Mouse (Mus musculus) midbrain, embryonic 13.5 days (tissue): Measurements from ENCODE around the gene Scarf2. TPM values are rescaled to one million over a fixed set of nuclear protein-coding genes. Genes with fewer than 3 reads are reported as not detected.

ENCODE experiments used
- ATAC-seq: fragments of 200-750 bp; cut with Nextera tagmentation; 2 replicates; pipeline ENCODE4 v1.8.0; 2017; ENCODE audit warnings: mild to moderate bottlenecking, moderate TSS enrichment, moderate library complexity
- H3K27ac ChIP-seq: fragments of 300-500 bp; sonication (generic); 2 replicates; pipeline ENCODE4 v1.5.1; 2015; ENCODE audit warnings: inconsistent platforms, mild to moderate bottlenecking, moderate library complexity
- H3K27me3 ChIP-seq: fragments of 300-500 bp; sonication (generic); 2 replicates; pipeline ENCODE4 v1.6.1; 2015; ENCODE audit warnings: mild to moderate bottlenecking, inconsistent platforms
- H3K36me3 ChIP-seq: fragments of 300-500 bp; sonication (generic); 2 replicates; pipeline ENCODE4 v1.6.1; 2015; ENCODE audit warnings: mild to moderate bottlenecking, inconsistent platforms
- H3K4me1 ChIP-seq: fragments of 300-500 bp; sonication (generic); replicated peaks from 2 replicates; pipeline ENCODE4 v1.6.1; 2015; ENCODE audit warnings: inconsistent platforms
- H3K4me2 ChIP-seq: fragments of 300-500 bp; sonication (generic); replicated peaks from 2 replicates; pipeline ENCODE4 v1.6.1; 2015; ENCODE audit warnings: moderate library complexity, mild to moderate bottlenecking, inconsistent platforms
- H3K4me3 ChIP-seq: fragments of 300-500 bp; sonication (generic); replicated peaks from 2 replicates; pipeline ENCODE4 v1.5.1; 2015; ENCODE audit warnings: mild to moderate bottlenecking, inconsistent platforms
- H3K9ac ChIP-seq: fragments of 300-500 bp; sonication (generic); replicated peaks from 2 replicates; pipeline ENCODE4 v1.6.1; 2015; ENCODE audit warnings: mild to moderate bottlenecking, inconsistent platforms
- H3K9me3 ChIP-seq: fragments of 300-500 bp; sonication (generic); 2 replicates; pipeline ENCODE4 v1.6.1; 2016; ENCODE audit warnings: mild to moderate bottlenecking, inconsistent platforms
- WGBS: fragments of 180-500 bp; shearing (Covaris S2); methylation state at CpG from one replicate; pipeline ENCODE4 v1.1.7; 2015; 5-methylcytosine and 5-hydroxymethylcytosine counted together
- polyA plus RNA-seq: library from polyadenylated mRNA; unstranded; fragments of >200 nt; fragmentation: Nextera tagmentation; extraction: Ambion mirVana; gene quantifications from 2 replicates; pipeline ENCODE4 v1.2.1, GENCODE M21; 2015

Gene Scarf2
- polyA plus RNA-seq, 1 experiment from 2014 or later, result 1.6 TPM

- Histone ChIP-seq H3K9ac (no peak overlapping the region), H3K36me3 (peaks cover 88% of the 10 kb centered on the region), H3K4me3 (no peak overlapping the region), H3K4me1 (no peaks in the 10 kb centered on the region), H3K4me2 (no peak overlapping the region), H3K27me3 (no peaks in the 10 kb centered on the region), H3K9me3 (no peaks in the 10 kb centered on the region), H3K27ac (no peak overlapping the region)
- no peak for ATAC-seq
- 90% methylated on average over 2 of the region's 2 CpGs for WGBS
Measured at GRCm38 (mm10) chr16:17853263-17853662, 56.2 kb downstream of the Scarf2 start.

GRCm38 (mm10) chr16:17857157-17857556 is 60.1 kb downstream of the Scarf2 start:
- H3K4me1 ChIP-seq, result peaks cover 8% of the 10 kb centered on the region
- no peaks in the 10 kb centered on the region for H3K27me3 ChIP-seq
- H3K4me3 ChIP-seq, result no peak overlapping the region
- H3K36me3 ChIP-seq, result peaks cover 71% of the 10 kb centered on the region
- H3K9me3 ChIP-seq, result no peaks in the 10 kb centered on the region
- no peak overlapping the region for H3K9ac ChIP-seq
- ATAC-seq, result no peak
- no peak overlapping the region for H3K4me2 ChIP-seq
- WGBS, result 92% methylated on average over 7 of the region's 7 CpGs
- H3K27ac ChIP-seq, result no peak overlapping the region

Other genes with a start within 250 kb of the Scarf2 start
- 0.28 and 0.55 TPM in 2 replicates for gene Lrrc74b, start 236.0 kb upstream of the Scarf2 start, polyA plus RNA-seq
- gene P2rx6, start 235.4 kb upstream of the Scarf2 start, polyA plus RNA-seq, result 1.0 and 1.3 TPM in 2 replicates
- gene Slc7a4, start 214.1 kb upstream of the Scarf2 start, polyA plus RNA-seq, result 13.8 and 14.3 TPM in 2 replicates
- gene Smpd4, start 177.9 kb upstream of the Scarf2 start, polyA plus RNA-seq, result 27.3 and 27.9 TPM in 2 replicates
- gene Ccdc74a, start 150.8 kb upstream of the Scarf2 start, polyA plus RNA-seq, result 4.4 and 4.8 TPM in 2 replicates
- gene Med15, start 64.4 kb upstream of the Scarf2 start, polyA plus RNA-seq, result 44.7 and 47.7 TPM in 2 replicates
- 64.9 and 68.9 TPM in 2 replicates for gene Klhl22, start 37.7 kb upstream of the Scarf2 start, polyA plus RNA-seq
- 0.54 and 0.70 TPM in 2 replicates for gene B830017H08Rik, start 35.8 kb downstream of the Scarf2 start, polyA plus RNA-seq
- 5.3 and 5.5 TPM in 2 replicates for gene Car15, start 41.1 kb downstream of the Scarf2 start, polyA plus RNA-seq
- 0.71 and 0.98 TPM in 2 replicates for gene Gm20518, start 94.4 kb downstream of the Scarf2 start, polyA plus RNA-seq
- gene Tssk1, start 96.9 kb downstream of the Scarf2 start, polyA plus RNA-seq, result 0.07 TPM in 1 of 2 replicates, not detected in the other
- gene Dgcr2, start 101.3 kb downstream of the Scarf2 start, polyA plus RNA-seq, result 97.9 and 103 TPM in 2 replicates
- 0.14 and 0.19 TPM in 2 replicates for gene Tssk2, start 101.4 kb downstream of the Scarf2 start, polyA plus RNA-seq
- gene Ess2, start 114.1 kb downstream of the Scarf2 start, polyA plus RNA-seq, result 56.1 and 56.6 TPM in 2 replicates
- 0.40 and 1.5 TPM in 2 replicates for gene Gsc2, start 117.8 kb downstream of the Scarf2 start, polyA plus RNA-seq
- gene Slc25a1, start 130.9 kb downstream of the Scarf2 start, polyA plus RNA-seq, result 146 and 148 TPM in 2 replicates
- gene Vpreb2, start 183.1 kb downstream of the Scarf2 start, polyA plus RNA-seq, result not detected in 2 replicates